Mouse (Mus musculus) megakaryocyte, embryonic 14.5 days (primary cell): Measurements from ENCODE around the gene 2610021A01Rik. TPM values are rescaled to one million over a fixed set of nuclear protein-coding genes. Genes with fewer than 3 reads are reported as not detected.
"Not testable (repeated sequence)": the region's sequence is repeated elsewhere in the genome, so short reads cannot be mapped to it uniquely, and the experiment has no call there.

Experiments used
- H3K27me3 ChIP-seq: replicated peaks from 2 replicates; pipeline ENCODE3; 2012; ENCODE audit warnings: inconsistent platforms
- H3K36me3 ChIP-seq: replicated peaks from 2 replicates; pipeline ENCODE3; 2012; ENCODE audit warnings: low read length, inconsistent platforms, mixed read lengths
- H3K4me1 ChIP-seq: 2 replicates; pipeline ENCODE4 v1.6.1; 2012; ENCODE audit warnings: inconsistent platforms
- H3K4me3 ChIP-seq: replicated peaks from 2 replicates; pipeline ENCODE3; 2012; ENCODE audit warnings: moderate library complexity, mild to moderate bottlenecking, inconsistent platforms
- H3K9me3 ChIP-seq: 2 replicates; pipeline ENCODE4 v1.6.1; 2012; ENCODE audit warnings: inconsistent platforms
- FLI1 ChIP-seq: IDR thresholded peaks from 2 replicates; pipeline ENCODE4 v1.6.1; 2012; ENCODE audit warnings: low read length, inconsistent platforms, mixed read lengths
- GATA1 ChIP-seq: IDR thresholded peaks from 3 replicates; pipeline ENCODE4 v1.6.1; 2012; ENCODE audit warnings: mixed read lengths, low read length, inconsistent platforms, borderline replicate concordance
- polyA plus RNA-seq: library from polyadenylated mRNA; stranded (reverse); fragments of >175 nt; gene quantifications from 2 replicates; pipeline ENCODE4 v1.2.3, GENCODE M21; 2012; ENCODE audit warnings: low replicate concordance; ENCODE audit not compliant: insufficient read depth

The 2610021A01Rik gene
- polyA plus RNA-seq, 1 experiment: 0.68 TPM

DNA sequence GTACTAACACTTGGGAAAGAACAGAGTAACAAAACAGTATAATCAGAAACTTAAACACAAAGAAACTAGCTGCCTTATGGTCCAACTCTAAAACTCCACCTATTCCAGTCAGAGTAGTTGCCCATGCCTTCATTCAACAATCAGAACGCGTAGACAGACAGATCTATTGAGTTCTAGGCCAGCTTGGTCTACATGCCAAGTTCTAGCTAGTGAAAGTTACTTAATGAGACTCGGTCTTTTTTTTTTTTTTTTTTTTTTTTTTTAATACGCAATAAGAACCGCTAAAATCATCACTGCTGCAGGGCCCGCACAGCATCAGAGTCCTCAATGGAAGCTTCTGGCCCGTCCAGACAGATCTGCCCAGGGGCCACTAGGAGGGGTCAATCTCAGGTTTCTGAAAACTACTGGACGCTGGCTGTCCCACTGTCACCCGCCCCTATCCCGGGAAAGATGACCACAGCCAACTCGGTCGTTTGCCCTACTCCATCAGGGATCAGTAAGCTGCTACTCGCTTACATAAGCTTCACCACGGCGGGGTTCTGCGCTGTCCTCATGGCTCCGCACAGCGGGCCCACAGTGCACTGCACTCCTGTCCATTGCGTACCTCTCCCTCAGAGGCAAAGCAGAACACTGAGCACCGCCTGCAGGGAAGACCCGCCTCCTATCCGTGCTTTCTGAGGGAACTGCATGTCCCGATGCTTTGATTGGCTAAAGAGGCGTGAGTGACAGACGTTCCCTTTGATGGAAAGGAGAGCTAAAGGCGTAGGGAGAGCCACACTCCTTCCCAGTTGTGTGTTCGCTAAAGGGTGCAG is 33.6 kb downstream of the 2610021A01Rik start, which contains the start of gene Zfp788:
TSS of gene Zfp788 (plus strand) at position 795 of the 812 bp plus-strand sequence.
- Histone ChIP-seq H3K4me3 (peak within 1 kb of the TSS; percentile 97), H3K36me3 (peaks cover 36% of the 10 kb centered on the region)
- TF ChIP-seq GATA1 (no peak), FLI1 (no peak)

GRCm38 (mm10) chr7:41633221-41633984 is 34.4 kb downstream of the 2610021A01Rik start:
- Histone ChIP-seq H3K9me3 (peaks cover 7% of the 10 kb centered on the region), H3K4me3 (peak overlapping the region; percentile 97), H3K27me3 (no peaks in the 10 kb centered on the region), H3K4me1 (peaks cover 27% of the 10 kb centered on the region), H3K36me3 (peaks cover 40% of the 10 kb centered on the region)
- no peak for TF ChIP-seq FLI1
- TF ChIP-seq GATA1: no peak

More for the DNA sequence above, 33.6 kb downstream of the 2610021A01Rik start, which contains the start of gene Zfp788:
- H3K4me1 ChIP-seq: peaks cover 27% of the 10 kb centered on the region
- no peaks in the 10 kb centered on the region for H3K27me3 ChIP-seq
- H3K9me3 ChIP-seq: peaks cover 7% of the 10 kb centered on the region

- not testable (repeated sequence) for H3K4me1 ChIP-seq, H3K36me3 ChIP-seq
Observed at GRCm38 (mm10) chr7:41674326-41674725, 75.3 kb downstream of the 2610021A01Rik start.

More at GRCm38 (mm10) chr7:41674326-41674725, 75.3 kb downstream of the 2610021A01Rik start:
- H3K27me3 ChIP-seq, H3K9me3 ChIP-seq, H3K4me3 ChIP-seq: not testable (repeated sequence)

Other genes with a start within 250 kb of the 2610021A01Rik start
- gene AI987944, start 205.9 kb upstream of the 2610021A01Rik start, polyA plus RNA-seq: 0.53 TPM in 1 of 2 replicates, not detected in the other
- gene Vmn2r57, start 150.5 kb upstream of the 2610021A01Rik start, polyA plus RNA-seq: 0.03 TPM in 1 of 2 replicates, not detected in the other
- not detected in 2 replicates for gene Gm20449, start 99.8 kb upstream of the 2610021A01Rik start, polyA plus RNA-seq
- gene AW146154, start 99.3 kb upstream of the 2610021A01Rik start, polyA plus RNA-seq: not detected in 2 replicates
- gene Gm6871, start 25.6 kb upstream of the 2610021A01Rik start, polyA plus RNA-seq: not detected in 2 replicates
- 0.08 TPM in 1 of 2 replicates, not detected in the other for gene Zfp788, start 34.0 kb downstream of the 2610021A01Rik start, polyA plus RNA-seq